Mouse (Mus musculus) embryonic facial prominence, embryonic 10.5 days (tissue): ENCODE results near the gene Gbf1. TPM values are rescaled to one million over a fixed set of nuclear protein-coding genes. Genes with fewer than 3 reads are reported as not detected.

Experiments used
- DNase-seq: peaks from one replicate; pipeline ENCODE4 v3.0.0-alpha.2; 2017; ENCODE audit warnings: low spot score
- H3K27ac ChIP-seq: fragments of 300-500 bp; sonication (generic); replicated peaks from 2 replicates; pipeline ENCODE4 v1.5.1; 2016; ENCODE audit warnings: mild to moderate bottlenecking
- H3K27me3 ChIP-seq: fragments of 300-500 bp; sonication (generic); replicated peaks from 2 replicates; pipeline ENCODE4 v1.6.1; 2016; ENCODE audit warnings: low read depth, mild to moderate bottlenecking; ENCODE audit not compliant: poor library complexity, severe bottlenecking
- H3K36me3 ChIP-seq: fragments of 300-500 bp; sonication (generic); replicated peaks from 2 replicates; pipeline ENCODE4 v1.6.1; 2016; ENCODE audit warnings: mild to moderate bottlenecking, moderate library complexity
- H3K4me1 ChIP-seq: fragments of 300-500 bp; sonication (generic); 2 replicates; pipeline ENCODE4 v1.6.1; 2016
- H3K4me3 ChIP-seq: fragments of 300-500 bp; sonication (generic); 2 replicates; pipeline ENCODE4 v1.5.1; 2016; ENCODE audit warnings: mild to moderate bottlenecking, moderate library complexity
- H3K9me3 ChIP-seq: fragments of 300-500 bp; sonication (generic); 2 replicates; pipeline ENCODE4 v1.6.1; 2016; ENCODE audit warnings: mild to moderate bottlenecking
- WGBS: fragments of 180-500 bp; shearing (Covaris S2); methylation state at CpG from one replicate; pipeline ENCODE4 v1.1.7; 2016; 5-methylcytosine and 5-hydroxymethylcytosine counted together
- polyA plus RNA-seq: library from polyadenylated mRNA; unstranded; fragments of >200 nt; fragmentation: Nextera tagmentation; extraction: Ambion mirVana; gene quantifications from 2 replicates; pipeline ENCODE4 v1.2.1, GENCODE M21; 2016

Gene Gbf1
- polyA plus RNA-seq, 1 experiment from 2014 or later: 42.8 TPM

- WGBS: 71% methylated on average over 4 of the region's 4 CpGs
- Histone ChIP-seq H3K36me3 (no peaks in the 10 kb centered on the region), H3K9me3 (no peaks in the 10 kb centered on the region), H3K4me1 (no peaks in the 10 kb centered on the region), H3K4me3 (no peak overlapping the region), H3K27ac (no peak overlapping the region), H3K27me3 (no peaks in the 10 kb centered on the region)
- DNase-seq: no peak
Observed at GRCm38 (mm10) chr19:46296938-46297337, 144.6 kb downstream of the Gbf1 start.

- H3K27ac ChIP-seq: no peak overlapping the region
- DNase-seq: no peak
- peaks cover 20% of the 10 kb centered on the region for H3K4me1 ChIP-seq
- no peaks in the 10 kb centered on the region for H3K36me3 ChIP-seq
- H3K4me3 ChIP-seq: no peak overlapping the region
- H3K9me3 ChIP-seq: no peaks in the 10 kb centered on the region
- 0 out of 2 replicates have a peak, but pooled peaks cover 3% of the 10 kb centered on the region for H3K27me3 ChIP-seq
- 41% methylated on average over 8 of the region's 8 CpGs for WGBS
Observed at GRCm38 (mm10) chr19:46300294-46301045, 148.2 kb downstream of the Gbf1 start.

GRCm38 (mm10) chr19:46302551-46302950, 150.2 kb downstream of the Gbf1 start:
- no peaks in the 10 kb centered on the region for H3K9me3 ChIP-seq
- WGBS: 88% methylated on average over 4 of the region's 4 CpGs
- H3K4me1 ChIP-seq: peaks cover 33% of the 10 kb centered on the region
- no peak overlapping the region for H3K27ac ChIP-seq
- peaks cover 19% of the 10 kb centered on the region for H3K27me3 ChIP-seq
- peak; percentile 2 for DNase-seq
- H3K4me3 ChIP-seq: no peak overlapping the region
- no peaks in the 10 kb centered on the region for H3K36me3 ChIP-seq

- Histone ChIP-seq H3K36me3 (no peaks in the 10 kb centered on the region), H3K4me1 (peaks cover 36% of the 10 kb centered on the region), H3K27me3 (peaks cover 29% of the 10 kb centered on the region), H3K27ac (peak overlapping the region; percentile 73; the same call in 1 of the 2 replicates), H3K9me3 (no peaks in the 10 kb centered on the region), H3K4me3 (peak overlapping the region; percentile 75)
- 56% methylated on average over 18 of the region's 18 CpGs for WGBS
- DNase-seq: no peak
Observed at GRCm38 (mm10) chr19:46303251-46304215, 151.2 kb downstream of the Gbf1 start.

GRCm38 (mm10) chr19:46304216-46304841, 152.0 kb downstream of the Gbf1 start, which contains the start of gene Nfkb2:
Nfkb2 (plus strand) TSS chr19:46304320.
- H3K36me3 ChIP-seq: no peaks in the 10 kb centered on the region
- DNase-seq: peak; percentile 93
- H3K4me3 ChIP-seq: peak within 1 kb of the TSS; percentile 75
- under 1% methylated on average over 39 of the region's 39 CpGs for WGBS
- H3K27me3 ChIP-seq: peaks cover 35% of the 10 kb centered on the region
- peaks cover 42% of the 10 kb centered on the region for H3K4me1 ChIP-seq
- H3K9me3 ChIP-seq: no peaks in the 10 kb centered on the region
- peak within 1 kb of the TSS; percentile 79 for H3K27ac ChIP-seq

- Histone ChIP-seq H3K27me3 (peaks cover 41% of the 10 kb centered on the region), H3K36me3 (peaks cover 4% of the 10 kb centered on the region), H3K9me3 (no peaks in the 10 kb centered on the region), H3K27ac (peak overlapping the region; percentile 79), H3K4me1 (peaks cover 42% of the 10 kb centered on the region), H3K4me3 (peak overlapping the region; percentile 75)
- under 1% methylated on average over 34 of the region's 34 CpGs for WGBS
- no peak for DNase-seq
Observed at GRCm38 (mm10) chr19:46304908-46305333, 152.6 kb downstream of the Gbf1 start.

- WGBS: under 1% methylated on average over 43 of the region's 43 CpGs
- peak overlapping the region; percentile 79 for H3K27ac ChIP-seq
- peaks cover 42% of the 10 kb centered on the region for H3K4me1 ChIP-seq
- peaks cover 48% of the 10 kb centered on the region for H3K27me3 ChIP-seq
- peak; percentile 92 for DNase-seq
- peaks cover 12% of the 10 kb centered on the region for H3K36me3 ChIP-seq
- peak overlapping the region; percentile 75 for H3K4me3 ChIP-seq
- H3K9me3 ChIP-seq: no peaks in the 10 kb centered on the region
Observed at GRCm38 (mm10) chr19:46305432-46306267, 153.3 kb downstream of the Gbf1 start.

GRCm38 (mm10) chr19:46306268-46306610, 153.9 kb downstream of the Gbf1 start:
- Histone ChIP-seq H3K9me3 (no peaks in the 10 kb centered on the region), H3K27me3 (peaks cover 54% of the 10 kb centered on the region), H3K4me1 (peaks cover 42% of the 10 kb centered on the region), H3K4me3 (peak overlapping the region; percentile 75), H3K36me3 (peaks cover 18% of the 10 kb centered on the region), H3K27ac (0 out of 2 replicates have a peak overlapping the region, but pooled peaks have one; percentile 79)
- DNase-seq: no peak
- WGBS: 55% methylated on average over 5 of the region's 5 CpGs

GRCm38 (mm10) chr19:46306751-46307289, 154.5 kb downstream of the Gbf1 start:
- no peak overlapping the region for H3K4me3 ChIP-seq
- 90% methylated on average over 9 of the region's 9 CpGs for WGBS
- peaks cover 23% of the 10 kb centered on the region for H3K36me3 ChIP-seq
- H3K9me3 ChIP-seq: no peaks in the 10 kb centered on the region
- DNase-seq: peak; percentile 7
- no peak overlapping the region for H3K27ac ChIP-seq
- peaks cover 60% of the 10 kb centered on the region for H3K27me3 ChIP-seq
- H3K4me1 ChIP-seq: peaks cover 42% of the 10 kb centered on the region

GRCm38 (mm10) chr19:46307781-46308180, 155.5 kb downstream of the Gbf1 start:
- no peak overlapping the region for H3K27ac ChIP-seq
- no peaks in the 10 kb centered on the region for H3K9me3 ChIP-seq
- peak; percentile 7 for DNase-seq
- H3K4me1 ChIP-seq: peaks cover 42% of the 10 kb centered on the region
- 76% methylated on average over 16 of the region's 16 CpGs for WGBS
- no peak overlapping the region for H3K4me3 ChIP-seq
- H3K36me3 ChIP-seq: peaks cover 27% of the 10 kb centered on the region
- peaks cover 69% of the 10 kb centered on the region for H3K27me3 ChIP-seq

- no peak for DNase-seq
- 52% methylated on average over 16 of the region's 16 CpGs for WGBS
- Histone ChIP-seq H3K27ac (0 out of 2 replicates have a peak overlapping the region, but pooled peaks have one; percentile 48), H3K4me1 (peaks cover 42% of the 10 kb centered on the region), H3K36me3 (peaks cover 27% of the 10 kb centered on the region), H3K4me3 (peak overlapping the region; percentile 58), H3K27me3 (peaks cover 73% of the 10 kb centered on the region), H3K9me3 (no peaks in the 10 kb centered on the region)
Observed at GRCm38 (mm10) chr19:46308303-46308702, 156.0 kb downstream of the Gbf1 start.
